Mouse (Mus musculus) cerebellum, postnatal 10 days (tissue): ENCODE data around the gene Anks6.
A peak's percentile ranks its signal among the peaks of the same experiment; 100 is the strongest.
"Not testable (repeated sequence)": the region's sequence is repeated elsewhere in the genome, so short reads cannot be mapped to it uniquely, and the experiment has no call there.

Experiments
- DNase-seq, 2 experiments: peaks; one replicate each; pipeline ENCODE4 v3.0.0; 2021; ENCODE audit warnings: mixed read lengths in 2 of 2

Anks6 gene

DNA sequence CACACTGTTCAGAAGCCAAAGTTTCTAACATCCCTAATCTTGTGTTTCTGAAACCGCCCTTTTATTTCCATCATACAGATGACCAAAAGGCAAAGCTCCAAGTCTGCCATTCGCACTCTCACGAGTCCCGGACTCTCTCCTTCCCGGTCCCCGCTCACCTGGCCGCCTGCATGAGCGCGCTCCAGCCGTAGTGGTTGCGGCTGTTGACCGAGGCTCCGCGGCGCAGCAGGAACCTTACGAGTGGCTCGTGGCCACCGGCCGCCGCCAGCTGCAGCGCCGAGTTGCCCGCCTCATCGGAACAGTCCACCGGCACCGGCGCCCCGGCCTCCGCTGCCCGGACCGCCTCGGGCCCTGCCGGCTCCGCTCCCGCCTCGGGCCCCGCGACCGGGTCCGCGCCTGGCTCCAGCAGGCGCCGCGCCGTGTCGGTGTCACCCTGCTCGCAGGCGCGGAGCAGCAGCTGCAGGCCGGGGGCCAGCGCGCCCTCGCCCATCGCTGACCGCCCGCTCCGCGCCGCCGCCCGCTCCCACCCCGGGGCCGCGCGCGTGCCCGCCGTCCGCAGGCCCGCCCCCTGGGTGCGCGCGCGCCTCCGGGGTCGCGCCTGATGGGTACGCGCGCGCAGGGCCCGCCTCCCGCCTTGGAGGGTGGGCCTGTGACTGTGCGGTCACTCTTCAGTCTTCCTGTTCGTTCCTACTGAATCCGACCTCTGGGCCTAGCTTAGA is at the start of gene Anks6:
Gene Anks6, minus strand, starts transcription at position 637 of the 719 bp plus-strand sequence.
- DNase-seq, result peak; percentile 91 to 92

GRCm38 (mm10) chr4:47103561-47103960 is 46.3 kb upstream of the Anks6 start:
- DNase-seq, result peak; percentile 24 to 26

GRCm38 (mm10) chr4:47093647-47094046 is 36.4 kb upstream of the Anks6 start:
- no peak for DNase-seq

DNA sequence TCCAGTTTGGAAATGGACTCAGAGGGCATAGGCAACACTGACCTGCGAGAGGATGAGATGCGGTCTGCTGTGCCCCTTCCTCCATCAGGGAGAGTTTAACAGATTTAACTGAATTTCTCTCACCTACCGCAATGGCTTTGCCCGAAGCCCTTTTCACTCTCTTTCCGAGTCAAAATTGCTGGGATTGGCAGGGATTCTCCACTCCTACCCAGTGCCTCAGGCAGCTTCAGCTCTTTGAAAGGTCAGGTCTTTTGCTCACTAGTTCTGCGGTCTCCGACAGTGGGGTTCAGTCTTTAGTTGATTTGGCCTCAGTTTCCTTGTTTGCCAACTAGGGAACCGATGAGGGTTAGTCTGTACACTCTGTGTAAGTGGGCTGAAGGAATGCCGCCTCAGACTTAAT is 35.9 kb upstream of the Anks6 start:
- DNase-seq, result no peak

DNA sequence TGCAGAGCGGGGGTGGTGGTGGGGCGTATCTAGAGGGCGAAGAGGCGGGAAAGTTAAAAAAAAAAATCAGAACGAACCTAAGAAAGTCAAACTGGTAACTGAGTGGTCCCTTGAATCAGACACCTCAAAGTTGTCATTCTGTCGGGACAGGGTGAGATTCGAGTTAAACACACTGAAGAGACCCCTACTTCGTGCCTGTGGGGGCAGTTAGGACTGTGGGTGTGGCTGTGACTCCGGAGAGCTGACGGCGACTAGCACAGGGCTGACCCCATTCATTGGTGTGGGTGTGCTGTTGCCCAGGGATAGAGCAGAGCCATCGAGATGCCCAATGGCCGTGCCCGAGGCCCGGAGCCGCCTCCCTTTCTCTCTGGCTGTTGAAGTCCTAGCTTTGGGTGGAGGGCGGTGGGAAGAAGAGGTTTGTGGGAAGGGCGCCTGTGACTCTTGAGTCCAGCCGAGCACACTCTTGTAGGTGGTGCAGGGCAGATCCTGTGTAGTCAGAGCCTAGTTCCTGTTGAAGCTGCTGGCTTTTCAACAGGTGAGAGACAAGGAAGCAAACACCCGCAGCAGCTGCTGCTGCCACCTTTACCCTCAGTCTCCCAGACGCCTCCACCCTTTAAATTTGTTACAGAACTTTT is 35.3 kb upstream of the Anks6 start:
- DNase-seq, result peak; percentile 24 to 25

DNA sequence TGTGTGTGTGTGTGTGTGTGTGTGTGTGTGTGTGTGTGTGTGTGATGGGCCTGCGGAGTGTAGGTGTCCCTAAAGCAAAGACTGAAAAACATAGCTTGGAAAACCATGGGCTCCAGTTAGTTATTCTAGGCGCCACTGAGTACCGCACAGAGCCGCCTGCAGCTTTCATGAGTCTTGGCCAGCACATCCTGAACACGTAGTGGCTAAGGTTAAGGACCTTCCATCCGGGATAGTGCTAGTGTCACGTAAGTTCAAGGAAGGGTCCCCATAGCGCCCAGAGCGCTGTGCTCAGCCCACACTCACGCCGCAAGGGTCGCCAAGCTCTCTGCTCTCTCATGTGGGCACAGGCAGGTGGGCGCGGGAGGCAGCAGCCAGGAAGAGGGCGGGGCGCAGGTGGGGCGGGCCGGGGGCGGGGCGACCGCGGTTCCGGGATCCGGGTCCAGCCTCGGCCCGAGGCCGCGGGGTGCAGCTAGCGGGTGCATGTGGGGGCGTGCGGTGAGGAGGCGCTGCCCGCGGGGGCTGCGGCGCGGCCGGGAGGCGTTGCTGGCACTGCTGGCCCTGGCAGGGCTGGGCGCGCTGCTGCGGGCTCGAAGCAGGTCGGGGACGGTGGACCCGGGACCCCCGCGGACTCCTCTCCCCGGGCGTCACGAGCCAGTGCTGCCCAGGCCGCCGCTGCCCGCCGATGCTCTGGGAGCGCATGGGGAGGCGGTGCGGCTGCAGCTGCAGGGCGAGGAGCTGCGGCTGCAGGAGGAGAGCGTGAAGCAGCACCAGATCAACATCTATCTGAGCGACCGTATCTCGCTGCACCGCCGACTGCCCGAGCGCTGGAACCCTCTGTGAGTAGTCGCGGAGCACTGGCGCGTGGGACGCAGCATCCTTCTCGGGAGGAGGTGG is 34.5 kb upstream of the Anks6 start, which contains the start of gene Galnt12:
Gene Galnt12, plus strand, starts transcription at position 417 of the 894 bp plus-strand sequence.
- peak; percentile 34 to 45 for DNase-seq

- DNase-seq, result peak; percentile 63 to 68
Measured at GRCm38 (mm10) chr4:47088671-47089070, 31.4 kb upstream of the Anks6 start.

GRCm38 (mm10) chr4:47083824-47084223 is 26.6 kb upstream of the Anks6 start:
- no peak for DNase-seq

GRCm38 (mm10) chr4:47080647-47081010 is 23.4 kb upstream of the Anks6 start:
- no peak for DNase-seq

DNA sequence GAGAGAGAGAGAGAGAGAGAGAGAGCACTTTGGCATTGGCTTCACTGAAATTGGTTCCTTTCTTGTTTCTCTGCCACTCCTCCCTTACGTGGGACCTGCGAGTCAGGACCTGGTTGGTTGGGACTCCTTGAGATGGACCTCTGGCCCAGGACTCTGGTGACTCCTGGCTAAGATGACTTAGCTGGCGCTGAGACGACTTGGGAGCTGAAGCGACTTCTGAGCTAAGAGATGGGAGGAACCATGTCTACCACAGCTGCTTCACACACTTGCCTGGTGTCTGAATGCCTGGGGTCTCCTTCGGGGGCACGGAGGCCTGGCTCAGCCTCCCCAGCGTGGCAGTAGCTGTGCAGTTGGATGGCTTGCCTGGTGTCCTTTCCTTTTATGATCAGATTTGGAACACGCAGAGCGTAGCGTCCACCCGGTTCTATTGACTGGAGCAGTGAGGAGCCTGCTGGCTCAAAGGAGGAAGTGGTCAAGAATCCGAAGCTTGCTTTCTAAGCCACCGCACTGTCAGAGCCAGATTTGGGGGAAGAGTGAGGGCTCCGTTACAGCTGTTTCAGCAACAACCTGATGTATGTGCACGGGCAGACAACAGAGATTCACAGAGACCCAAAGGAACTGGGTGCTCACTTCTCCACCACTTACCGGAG is 22.9 kb upstream of the Anks6 start:
- DNase-seq, result no peak

DNA sequence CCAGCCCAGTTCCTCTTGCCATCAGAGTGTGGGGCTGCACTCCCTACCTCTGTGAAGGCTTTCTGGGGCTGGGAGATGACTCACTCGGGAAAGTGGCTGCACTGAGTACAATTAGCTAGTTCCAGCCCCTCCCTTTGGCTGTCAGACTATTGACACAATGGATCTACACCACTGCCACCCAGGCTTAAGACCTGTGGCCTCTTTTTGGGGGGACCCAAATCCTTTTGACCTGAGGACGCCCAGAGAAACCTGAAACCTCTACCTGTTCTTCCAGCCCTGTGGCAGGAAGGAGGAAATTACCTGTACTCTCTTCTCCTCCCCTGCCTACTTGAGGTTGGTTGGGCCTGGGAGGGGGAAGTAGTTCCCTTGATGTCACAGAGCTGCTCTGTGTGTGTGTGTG is 17.8 kb upstream of the Anks6 start:
- no peak for DNase-seq

DNA sequence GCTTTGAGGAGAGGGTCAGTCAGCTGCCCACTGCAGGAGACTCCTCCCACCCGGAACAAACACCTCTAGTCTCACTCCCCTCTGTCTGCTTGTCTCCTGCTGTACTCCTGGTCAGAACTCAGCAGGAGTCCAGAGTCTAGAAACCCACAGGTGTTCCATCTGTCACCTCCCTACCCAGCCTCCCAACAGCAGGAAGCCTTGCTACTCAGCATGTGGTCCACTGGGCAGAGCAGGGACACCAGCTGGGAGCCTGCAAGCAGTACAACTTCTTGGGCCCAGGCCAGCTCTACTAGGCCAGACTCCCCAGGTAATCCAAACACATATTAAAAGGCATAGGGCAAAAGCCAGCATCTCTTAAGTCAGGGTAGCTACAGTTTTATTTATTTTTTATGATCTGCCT is 3.7 kb upstream of the Anks6 start:
- DNase-seq, result peak in 1 of 2 experiments; percentile 53

GRCm38 (mm10) chr4:47057510-47058325 is 491 bp upstream of the Anks6 start:
- no peak for DNase-seq

- DNase-seq, result peak in 1 of 2 experiments; percentile 46
Measured at GRCm38 (mm10) chr4:47055570-47056080, 1.6 kb downstream of the Anks6 start.

DNA sequence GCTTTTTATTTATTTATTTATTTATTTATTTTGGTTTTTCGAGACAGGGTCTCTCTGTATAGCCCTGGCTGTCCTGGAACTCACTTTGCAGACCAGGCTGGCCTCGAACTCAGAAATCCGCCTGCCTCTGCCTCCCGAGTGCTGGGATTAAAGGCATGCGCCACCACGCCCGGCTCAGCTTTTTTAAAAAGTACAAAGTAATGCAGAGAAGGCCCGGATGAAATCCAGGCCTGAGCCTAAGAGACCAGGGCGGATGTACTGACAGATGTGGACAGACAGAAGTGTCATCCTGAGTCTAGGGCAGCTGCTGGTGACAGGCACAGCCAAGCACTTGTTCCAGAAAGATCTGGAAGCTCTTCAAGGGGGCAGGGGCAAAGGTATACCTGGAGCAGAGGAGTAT is 2.1 kb downstream of the Anks6 start:
- not testable (repeated sequence) for DNase-seq

DNA sequence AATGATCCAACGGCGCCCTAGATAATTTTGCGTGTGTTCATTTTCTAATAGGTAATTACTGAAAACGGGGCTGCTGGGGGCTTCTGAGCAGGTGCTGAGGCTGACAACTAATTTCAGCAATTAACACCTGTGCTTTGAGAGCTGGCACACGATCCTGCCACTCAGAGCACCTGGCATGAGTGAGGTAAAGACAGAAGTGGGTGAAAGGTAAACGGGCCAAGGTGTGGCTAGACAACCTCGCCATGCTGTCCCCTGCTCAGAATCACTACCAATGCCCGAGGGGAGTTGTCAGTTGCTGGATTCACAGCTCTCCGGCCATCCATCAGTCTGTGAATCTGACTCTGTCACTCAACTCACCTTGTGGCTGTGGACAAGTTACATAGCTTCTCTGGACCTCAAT is 5.3 kb downstream of the Anks6 start:
- no peak for DNase-seq

DNA sequence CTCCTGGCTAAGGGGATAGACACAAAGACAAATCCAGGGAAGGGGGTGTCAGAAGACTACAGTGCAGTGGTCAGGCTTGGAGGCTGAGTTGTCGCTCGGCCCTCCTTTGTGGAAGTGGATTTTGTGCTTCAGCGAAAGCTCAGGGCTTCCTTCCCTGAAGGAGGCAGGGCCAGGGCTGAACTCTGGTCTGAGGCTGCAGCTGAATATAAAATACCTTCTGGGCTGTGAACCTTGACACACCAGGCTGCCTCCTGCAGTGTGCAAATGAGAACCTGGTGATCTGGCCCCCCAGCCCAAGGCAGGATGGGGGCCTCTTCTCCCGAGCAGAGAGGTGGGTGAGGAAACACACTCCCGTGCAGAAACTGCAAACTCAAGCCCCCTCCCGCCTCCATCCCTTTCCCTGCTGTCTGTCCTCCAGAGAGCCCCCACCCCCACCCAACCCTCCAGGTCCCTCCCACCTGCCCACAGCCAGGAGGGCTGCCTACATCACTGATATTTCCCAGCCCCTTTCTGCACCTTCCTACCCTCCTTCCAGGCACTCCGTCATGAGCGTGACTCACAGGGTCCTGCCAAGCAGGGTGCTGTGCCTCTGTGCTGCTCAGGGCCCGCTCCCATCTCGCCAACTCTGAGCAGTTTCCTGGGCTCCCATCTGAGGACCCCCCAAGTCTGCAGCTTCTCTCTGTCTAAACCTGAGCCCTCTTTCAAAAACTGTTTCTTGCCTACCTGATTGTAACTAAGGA is 6.4 kb downstream of the Anks6 start:
- no peak for DNase-seq

GRCm38 (mm10) chr4:47050167-47050566 is 7.1 kb downstream of the Anks6 start:
- peak; percentile 95 to 97 for DNase-seq

- DNase-seq, result peak; percentile 51 to 56
Measured at GRCm38 (mm10) chr4:47049216-47049615, 8.0 kb downstream of the Anks6 start.

DNA sequence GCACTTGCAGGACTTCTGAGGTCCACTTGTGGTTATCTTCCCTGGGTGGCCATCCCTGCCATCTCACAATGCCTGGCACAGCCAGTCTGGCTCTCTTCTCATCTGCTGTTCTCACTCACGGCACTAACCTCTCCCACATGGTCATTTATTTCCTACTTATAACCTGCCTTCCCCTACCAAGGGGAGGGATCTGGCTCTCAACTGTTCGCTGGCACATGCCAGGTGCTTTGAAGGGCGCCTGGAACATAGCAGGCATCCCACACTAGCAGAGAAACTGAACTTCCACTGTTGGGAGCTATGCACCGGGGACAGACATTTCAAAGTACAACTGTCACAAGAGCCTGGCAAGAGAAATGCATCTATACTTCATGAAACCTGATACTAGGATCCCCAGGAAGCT is 9.5 kb downstream of the Anks6 start:
- DNase-seq, result no peak

GRCm38 (mm10) chr4:47046974-47047373 is 10.3 kb downstream of the Anks6 start:
- DNase-seq, result no peak
